Mouse (Mus musculus) spleen, postnatal 10 days (tissue): ENCODE measurements around the gene Camk2b.
A peak's percentile ranks its signal among the peaks of the same experiment; 100 is the strongest.
"Not testable (repeated sequence)": the region's sequence is repeated elsewhere in the genome, so short reads cannot be mapped to it uniquely, and the experiment has no call there.

Experiments
- DNase-seq, 2 experiments: peaks; one replicate each; pipeline ENCODE4 v3.0.0; 2021 to 2022; ENCODE audit warnings: low spot score in 2 of 2

The Camk2b gene

GRCm38 (mm10) chr11:5947796-5948195 lies 118.4 kb downstream of the Camk2b start:
- DNase-seq, result no peak

GRCm38 (mm10) chr11:5945096-5945495 lies 121.1 kb downstream of the Camk2b start:
- no peak for DNase-seq

- no peak for DNase-seq
Observed at GRCm38 (mm10) chr11:5942966-5943365, 123.2 kb downstream of the Camk2b start.

- DNase-seq, result not testable (repeated sequence)
Observed at GRCm38 (mm10) chr11:5934531-5934930, 131.6 kb downstream of the Camk2b start.

GRCm38 (mm10) chr11:5931947-5932346 lies 134.2 kb downstream of the Camk2b start:
- peak in 1 of 2 experiments; percentile 67 for DNase-seq

GRCm38 (mm10) chr11:5930578-5930977 lies 135.6 kb downstream of the Camk2b start:
- DNase-seq, result no peak

GRCm38 (mm10) chr11:5926696-5927220 lies 139.4 kb downstream of the Camk2b start:
- no peak for DNase-seq

- DNase-seq, result no peak
Observed at GRCm38 (mm10) chr11:5924699-5925098, 141.5 kb downstream of the Camk2b start.

GRCm38 (mm10) chr11:5920323-5920960 lies 145.7 kb downstream of the Camk2b start:
- DNase-seq, result peak in 1 of 2 experiments; percentile 29
